Mouse (Mus musculus): ENCODE measurements around the gene Izumo4. TPM values are rescaled to one million over a fixed set of nuclear protein-coding genes. Genes with fewer than 3 reads are reported as not detected.

Gene Izumo4
- total RNA-seq, 2 experiments from 2014 or later, result 6.9 to 13.1 TPM

GRCm38 (mm10) chr10:80727369-80728127, 25.6 kb downstream of the Izumo4 start:
- no peak for DNase-seq

GRCm38 (mm10) chr10:80732611-80733101, 30.7 kb downstream of the Izumo4 start:
- DNase-seq, result no peak

- DNase-seq, result peak; percentile 43
Observed at GRCm38 (mm10) chr10:80736731-80737130, 34.7 kb downstream of the Izumo4 start.

- no peak for DNase-seq
Observed at GRCm38 (mm10) chr10:80738657-80739056, 36.7 kb downstream of the Izumo4 start.

- peak; percentile 44 for DNase-seq
Observed at GRCm38 (mm10) chr10:80741146-80741545, 39.2 kb downstream of the Izumo4 start.

- peak; percentile 38 for DNase-seq
Observed at GRCm38 (mm10) chr10:80741634-80742179, 39.7 kb downstream of the Izumo4 start.

- DNase-seq, result peak; percentile 99
Observed at GRCm38 (mm10) chr10:80742180-80742978, 40.4 kb downstream of the Izumo4 start, which contains the start of gene Ap3d1. Gene Ap3d1, minus strand, starts transcription at chr10:80742264.

- DNase-seq, result peak; percentile 75
Observed at GRCm38 (mm10) chr10:80744262-80744661, 42.3 kb downstream of the Izumo4 start.

GRCm38 (mm10) chr10:80747410-80747809, 45.4 kb downstream of the Izumo4 start:
- DNase-seq, result peak; percentile 87

- DNase-seq, result peak; percentile 81
Observed at GRCm38 (mm10) chr10:80748609-80749008, 46.6 kb downstream of the Izumo4 start.

GRCm38 (mm10) chr10:80751188-80751832, 49.3 kb downstream of the Izumo4 start:
- DNase-seq, result peak; percentile 74

GRCm38 (mm10) chr10:80752079-80752625, 50.2 kb downstream of the Izumo4 start:
- peak; percentile 90 for DNase-seq

- DNase-seq, result peak; percentile 99
Observed at GRCm38 (mm10) chr10:80754594-80755290, 52.8 kb downstream of the Izumo4 start, which contains the start of gene Dot1l. Gene Dot1l, plus strand, starts transcription at chr10:80755206.

Other genes with a start within 250 kb of the Izumo4 start
- not detected for gene Onecut3, start 207.3 kb upstream of the Izumo4 start, total RNA-seq (2021)
- under 1 TPM; 0.27 to 0.36 TPM for gene Atp8b3, start 163.1 kb upstream of the Izumo4 start, total RNA-seq (2021)
- 10 to 100 TPM; 31.9 to 44.5 TPM for gene Rexo1, start 140.6 kb upstream of the Izumo4 start, total RNA-seq (2021)
- gene Klf16, start 124.9 kb upstream of the Izumo4 start, total RNA-seq (2021), result 10 to 100 TPM; 12.4 to 14.1 TPM
- gene Abhd17a, start 111.8 kb upstream of the Izumo4 start, total RNA-seq (2021), result 100 to 1,000 TPM; 108 to 113 TPM
- 10 to 100 TPM; 41.8 to 42.3 TPM for gene Scamp4, start 99.3 kb upstream of the Izumo4 start, total RNA-seq (2021)
- 1 to 10 TPM; 3.9 to 5.1 TPM for gene Adat3, start 99.3 kb upstream of the Izumo4 start, total RNA-seq (2021)
- 1 to 10 TPM; 1.6 to 2.7 TPM for gene Gm49322, start 96.2 kb upstream of the Izumo4 start, total RNA-seq (2021)
- gene Csnk1g2, start 79.3 kb upstream of the Izumo4 start, total RNA-seq (2021), result 100 to 1,000 TPM; 121 to 131 TPM
- gene Btbd2, start 45.1 kb upstream of the Izumo4 start, total RNA-seq (2021), result 10 to 100 TPM; 50.4 to 65.3 TPM
- 100 to 1,000 TPM; 249 to 298 TPM for gene Mknk2, start 24.1 kb upstream of the Izumo4 start, total RNA-seq (2021)
- gene Mob3a, start 207 bp upstream of the Izumo4 start, total RNA-seq (2021), result 10 to 100 TPM; 17.7 to 20.1 TPM
- gene Ap3d1, start 40.1 kb downstream of the Izumo4 start, total RNA-seq (2021), result 10 to 100 TPM; 64.7 to 82.6 TPM
- gene Dot1l, start 53.0 kb downstream of the Izumo4 start, total RNA-seq (2021), result 10 to 100 TPM; 64.5 to 80.9 TPM
- gene Sf3a2, start 96.0 kb downstream of the Izumo4 start, total RNA-seq (2021), result 10 to 100 TPM; 45.2 to 50.5 TPM
- gene Plekhj1, start 96.4 kb downstream of the Izumo4 start, total RNA-seq (2021), result 10 to 100 TPM; 50.0 to 63.2 TPM
- under 1 TPM; 0.57 to 0.79 TPM for gene Amh, start 103.1 kb downstream of the Izumo4 start, total RNA-seq (2021)
- gene Jsrp1, start 111.3 kb downstream of the Izumo4 start, total RNA-seq (2021), result 10 to 100 TPM in 1 of 2 experiments, 1 to 10 TPM in 1; 9.8 to 24.0 TPM
- 100 to 1,000 TPM; 700 to 820 TPM for gene Oaz1, start 124.5 kb downstream of the Izumo4 start, total RNA-seq (2021)
- 1 to 10 TPM in 1 of 2 experiments, under 1 TPM in 1; 0.99 to 1.5 TPM for gene Lingo3, start 141.9 kb downstream of the Izumo4 start, total RNA-seq (2021)
- gene Lsm7, start 153.0 kb downstream of the Izumo4 start, total RNA-seq (2021), result 10 to 100 TPM; 35.3 to 37.8 TPM
- 10 to 100 TPM; 25.3 to 39.8 TPM for gene Sppl2b, start 153.1 kb downstream of the Izumo4 start, total RNA-seq (2021)
- under 1 TPM; 0.09 to 0.12 TPM for gene Tmprss9, start 169.7 kb downstream of the Izumo4 start, total RNA-seq (2021)
- gene Timm13, start 198.8 kb downstream of the Izumo4 start, total RNA-seq (2021), result 100 to 1,000 TPM; 271 to 285 TPM
- 10 to 100 TPM; 14.5 to 16.5 TPM for gene Lmnb2, start 216.1 kb downstream of the Izumo4 start, total RNA-seq (2021)
- 10 to 100 TPM; 11.7 to 44.5 TPM for gene Gadd45b, start 227.9 kb downstream of the Izumo4 start, total RNA-seq (2021)

Data from adrenal gland, postnatal 10 days (tissue).